Mouse (Mus musculus) ES-Bruce4 (cell line): ENCODE results near the gene C130050O18Rik.

Experiments used
- CTCF ChIP-seq: IDR thresholded peaks from one replicate; pipeline ENCODE4 v1.8.1; 2011; ENCODE audit warnings: low read depth, low read length
- EP300 ChIP-seq: IDR thresholded peaks from 2 replicates; pipeline ENCODE4 v1.6.1; 2011; ENCODE audit warnings: low read depth, low read length; ENCODE audit not compliant: insufficient read depth
- POLR2A ChIP-seq: IDR thresholded peaks from one replicate; pipeline ENCODE4 v1.8.1; 2011; ENCODE audit warnings: low read length; ENCODE audit not compliant: insufficient read depth

- no peak for TF ChIP-seq EP300
- TF ChIP-seq CTCF, result no peak
- no peak for TF ChIP-seq POLR2A
These were observed 25.2 kb upstream of the C130050O18Rik start for GRCm38 (mm10) chr5:139379771-139380384.
